Mouse (Mus musculus) hindbrain, embryonic 16.5 days (tissue): ENCODE measurements around the gene Adh7. TPM values are rescaled to one million over a fixed set of nuclear protein-coding genes. Genes with fewer than 3 reads are reported as not detected.

Source experiments
- ATAC-seq: fragments of 200-750 bp; cut with Nextera tagmentation; 2 replicates; pipeline ENCODE4 v1.8.0; 2017; ENCODE audit warnings: moderate TSS enrichment, moderate library complexity
- H3K27ac ChIP-seq: fragments of 300-500 bp; sonication (generic); 2 replicates; pipeline ENCODE4 v1.5.1; 2014; ENCODE audit warnings: low read depth, mild to moderate bottlenecking, control low read depth, low read length, moderate library complexity
- H3K27me3 ChIP-seq: fragments of 300-500 bp; sonication (generic); replicated peaks from 2 replicates; pipeline ENCODE4 v1.6.1; 2014; ENCODE audit warnings: low read length; ENCODE audit not compliant: control insufficient read depth, insufficient read depth
- H3K36me3 ChIP-seq: fragments of 300-500 bp; sonication (generic); 2 replicates; pipeline ENCODE4 v1.6.1; 2014; ENCODE audit warnings: mild to moderate bottlenecking, low read length, moderate library complexity, mixed read lengths; ENCODE audit not compliant: control insufficient read depth, insufficient read depth
- H3K4me1 ChIP-seq: fragments of 300-500 bp; sonication (generic); 2 replicates; pipeline ENCODE4 v1.6.1; 2014; ENCODE audit warnings: low read depth, low read length; ENCODE audit not compliant: control insufficient read depth, insufficient read depth
- H3K4me2 ChIP-seq: fragments of 300-500 bp; sonication (generic); 2 replicates; pipeline ENCODE4 v1.6.1; 2014; ENCODE audit warnings: mild to moderate bottlenecking, low read length, control low read depth, moderate library complexity
- H3K4me3 ChIP-seq: fragments of 300-500 bp; sonication (generic); 2 replicates; pipeline ENCODE4 v1.5.1; 2014; ENCODE audit warnings: mild to moderate bottlenecking, low read length, control low read depth, moderate library complexity
- H3K9ac ChIP-seq: fragments of 300-500 bp; sonication (generic); 2 replicates; pipeline ENCODE4 v1.6.1; 2014; ENCODE audit warnings: low read depth, mild to moderate bottlenecking, control low read depth, low read length, moderate library complexity
- H3K9me3 ChIP-seq: fragments of 300-500 bp; sonication (generic); 2 replicates; pipeline ENCODE4 v1.6.1; 2014; ENCODE audit warnings: mild to moderate bottlenecking, low read length, moderate library complexity; ENCODE audit not compliant: control insufficient read depth
- WGBS: fragments of 180-500 bp; shearing (Covaris S2); extraction: QIAGEN DNeasy Blood & Tissue Kit; methylation state at CpG from one replicate; pipeline ENCODE4 v1.1.7; 2014; 5-methylcytosine and 5-hydroxymethylcytosine counted together
- polyA plus RNA-seq: library from polyadenylated mRNA; unstranded; fragments of >200 nt; fragmentation: Nextera tagmentation; extraction: Ambion mirVana; gene quantifications from 2 replicates; pipeline ENCODE4 v1.2.1, GENCODE M21; 2015

Gene Adh7
- polyA plus RNA-seq, 1 experiment from 2014 or later = 0.96 TPM

GRCm38 (mm10) chr3:138221116-138221515, 3.6 kb downstream of the Adh7 start:
- Histone ChIP-seq H3K4me3 (no peak overlapping the region), H3K36me3 (no peaks in the 10 kb centered on the region), H3K27me3 (no peaks in the 10 kb centered on the region), H3K4me2 (no peak overlapping the region), H3K9me3 (no peaks in the 10 kb centered on the region), H3K9ac (no peak overlapping the region), H3K27ac (no peak overlapping the region), H3K4me1 (no peaks in the 10 kb centered on the region)
- 65% methylated on average over 11 of the region's 11 CpGs for whole genome bisulfite sequencing
- no peak for ATAC-seq

DNA sequence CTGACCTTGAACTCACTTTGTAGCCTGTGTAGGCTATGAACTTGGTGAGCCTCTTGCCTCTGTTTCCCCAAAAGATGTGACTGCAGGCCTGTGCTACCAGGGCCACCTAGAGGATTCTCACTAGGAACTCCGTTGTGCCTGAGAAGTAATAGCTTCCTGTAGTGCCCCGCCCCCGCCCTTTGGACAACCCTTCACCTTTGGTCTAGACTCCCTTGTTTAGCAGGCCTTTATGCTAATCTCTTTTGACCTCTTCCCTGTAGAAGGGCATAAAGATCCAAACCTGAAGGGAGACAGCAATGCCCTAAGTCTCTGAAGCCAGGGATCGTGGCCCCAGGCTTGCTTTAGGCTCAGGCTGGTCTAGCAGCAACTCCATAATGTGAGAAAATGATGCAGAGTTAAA, 5.0 kb downstream of the Adh7 start:
- 75% methylated on average over 4 of the region's 4 CpGs for WGBS
- no peaks in the 10 kb centered on the region for H3K4me1 ChIP-seq
- no peak for ATAC-seq
- no peak overlapping the region for H3K9ac ChIP-seq
- H3K36me3 ChIP-seq = no peaks in the 10 kb centered on the region
- H3K4me2 ChIP-seq = no peak overlapping the region
- no peaks in the 10 kb centered on the region for H3K9me3 ChIP-seq
- H3K4me3 ChIP-seq = no peak overlapping the region
- no peak overlapping the region for H3K27ac ChIP-seq
- no peaks in the 10 kb centered on the region for H3K27me3 ChIP-seq

DNA sequence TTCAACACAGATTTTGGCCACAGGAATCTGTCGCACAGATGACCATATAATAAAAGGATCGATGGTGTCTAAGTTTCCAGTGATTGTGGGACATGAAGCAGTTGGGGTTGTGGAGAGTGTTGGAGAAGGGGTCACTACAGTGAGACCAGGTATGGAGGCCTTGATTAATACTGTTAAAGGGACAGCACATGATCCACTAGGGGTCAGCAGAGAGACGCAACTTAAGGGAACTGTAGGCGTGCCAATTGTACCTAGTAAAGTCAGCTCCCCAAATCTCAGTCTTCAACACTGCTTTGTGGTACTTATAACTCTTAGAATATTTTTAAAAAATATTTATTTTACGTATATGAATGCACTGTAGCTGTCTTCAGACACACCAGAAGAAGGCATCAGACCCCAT, 5.4 kb downstream of the Adh7 start:
- Histone ChIP-seq H3K9me3 (no peaks in the 10 kb centered on the region), H3K27ac (no peak overlapping the region), H3K4me2 (no peak overlapping the region), H3K4me1 (no peaks in the 10 kb centered on the region), H3K36me3 (no peaks in the 10 kb centered on the region), H3K4me3 (no peak overlapping the region), H3K27me3 (no peaks in the 10 kb centered on the region), H3K9ac (no peak overlapping the region)
- 63% methylated on average over 5 of the region's 5 CpGs for WGBS
- peak; percentile 67; the same call in 1 of the 2 replicates for ATAC-seq

GRCm38 (mm10) chr3:138224363-138224954, 6.9 kb downstream of the Adh7 start:
- no peaks in the 10 kb centered on the region for H3K4me1 ChIP-seq
- 81% methylated on average over 13 of the region's 13 CpGs for WGBS

DNA sequence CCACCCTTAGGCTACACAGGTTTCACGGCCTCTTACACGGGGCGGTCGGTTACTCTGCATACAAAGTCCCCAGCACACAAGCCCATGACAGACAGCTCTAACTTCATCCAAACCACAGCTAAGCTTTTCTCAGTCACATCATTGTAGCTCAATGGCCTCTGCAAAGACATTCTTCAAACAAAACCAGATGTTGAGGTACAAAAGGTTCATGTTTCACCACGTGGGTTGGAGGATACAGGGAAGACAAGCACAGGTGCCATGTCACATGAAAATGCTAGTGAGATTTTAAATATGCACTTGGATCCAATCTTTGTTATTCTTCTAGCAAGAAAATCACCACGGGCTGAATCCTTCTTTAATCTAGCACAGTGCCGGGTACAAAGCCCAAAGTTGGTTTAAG, 7.8 kb downstream of the Adh7 start:
- Histone ChIP-seq H3K27ac (no peak overlapping the region), H3K9ac (no peak overlapping the region), H3K36me3 (no peaks in the 10 kb centered on the region), H3K4me3 (no peak overlapping the region), H3K4me2 (no peak overlapping the region), H3K27me3 (no peaks in the 10 kb centered on the region), H3K4me1 (no peaks in the 10 kb centered on the region), H3K9me3 (no peaks in the 10 kb centered on the region)
- WGBS = 67% methylated on average over 6 of the region's 7 CpGs
- no peak for ATAC-seq

More at GRCm38 (mm10) chr3:138224363-138224954, 6.9 kb downstream of the Adh7 start:
- no peak for ATAC-seq
- H3K27ac ChIP-seq = no peak overlapping the region
- no peaks in the 10 kb centered on the region for H3K36me3 ChIP-seq
- H3K27me3 ChIP-seq = no peaks in the 10 kb centered on the region
- H3K9me3 ChIP-seq = no peaks in the 10 kb centered on the region
- no peak overlapping the region for H3K4me3 ChIP-seq
- no peak overlapping the region for H3K9ac ChIP-seq
- no peak overlapping the region for H3K4me2 ChIP-seq

DNA sequence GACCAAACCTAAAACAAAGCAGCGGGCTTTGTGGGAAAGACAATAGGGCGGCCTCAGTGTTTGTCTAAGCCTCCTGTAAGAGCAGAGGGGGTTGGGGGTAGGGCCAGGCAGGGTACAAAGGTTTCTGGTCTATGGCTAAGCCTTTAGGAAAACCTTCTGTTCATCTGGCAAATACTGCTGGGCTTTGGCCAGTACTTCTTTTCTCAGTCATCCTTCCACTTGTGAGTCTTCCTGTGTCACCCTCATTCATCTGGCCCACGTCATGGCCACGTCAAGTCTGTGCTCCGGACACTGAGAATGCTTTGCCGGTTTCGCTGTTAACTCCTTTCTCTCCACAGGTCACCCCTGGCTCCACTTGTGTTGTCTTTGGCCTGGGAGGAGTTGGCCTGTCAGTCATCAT, 8.3 kb downstream of the Adh7 start:
- Histone ChIP-seq H3K9me3 (no peaks in the 10 kb centered on the region), H3K9ac (no peak overlapping the region), H3K27me3 (no peaks in the 10 kb centered on the region), H3K36me3 (no peaks in the 10 kb centered on the region), H3K4me1 (no peaks in the 10 kb centered on the region), H3K4me3 (no peak overlapping the region), H3K4me2 (no peak overlapping the region), H3K27ac (no peak overlapping the region)
- WGBS = 29% methylated on average over 7 of the region's 7 CpGs
- ATAC-seq = no peak

DNA sequence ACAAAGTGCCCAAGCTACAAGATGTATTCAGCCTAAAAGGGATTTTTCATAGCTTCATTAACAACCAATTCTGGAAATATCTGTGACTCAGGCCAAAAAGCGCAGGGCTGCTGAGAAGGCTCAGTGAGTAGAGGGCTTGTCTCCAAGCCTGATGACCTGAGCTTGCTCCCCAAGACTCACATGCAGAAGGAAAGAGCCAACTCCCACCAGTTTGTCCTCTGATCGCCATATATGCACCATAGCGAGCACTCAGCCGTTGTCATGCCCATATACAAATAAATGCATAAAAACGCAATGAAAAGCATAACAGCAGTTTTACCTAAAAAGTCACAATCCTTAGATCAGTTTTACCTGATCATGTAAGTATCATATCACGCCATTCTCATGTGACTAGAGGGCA, 8.9 kb downstream of the Adh7 start:
- H3K9ac ChIP-seq = no peak overlapping the region
- WGBS = 97% methylated on average over 6 of the region's 6 CpGs
- H3K9me3 ChIP-seq = no peaks in the 10 kb centered on the region
- no peak overlapping the region for H3K27ac ChIP-seq
- no peaks in the 10 kb centered on the region for H3K27me3 ChIP-seq
- ATAC-seq = no peak
- no peaks in the 10 kb centered on the region for H3K36me3 ChIP-seq
- no peaks in the 10 kb centered on the region for H3K4me1 ChIP-seq
- H3K4me3 ChIP-seq = no peak overlapping the region
- H3K4me2 ChIP-seq = no peak overlapping the region

DNA sequence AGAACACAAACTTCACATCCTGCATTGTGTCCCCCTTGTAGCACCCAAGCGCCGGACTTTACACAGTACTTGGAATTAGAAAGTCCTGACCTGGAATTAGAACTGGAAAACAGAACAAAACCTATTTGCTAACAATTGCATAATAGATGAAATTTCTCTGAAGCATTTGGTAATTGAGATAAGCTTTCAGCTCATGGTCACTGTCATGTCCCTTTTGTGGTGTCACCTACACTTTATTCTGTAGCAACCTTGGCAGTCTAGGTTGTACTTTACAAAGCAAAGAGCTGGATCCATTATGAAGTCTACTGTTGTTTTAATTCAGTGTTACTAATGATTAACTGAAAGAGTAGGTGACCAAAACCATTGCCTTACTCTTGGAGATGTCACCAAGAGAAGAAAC, 9.5 kb downstream of the Adh7 start:
- no peak for ATAC-seq
- Histone ChIP-seq H3K9ac (no peak overlapping the region), H3K4me1 (no peaks in the 10 kb centered on the region), H3K27ac (no peak overlapping the region), H3K27me3 (no peaks in the 10 kb centered on the region), H3K4me2 (no peak overlapping the region), H3K9me3 (no peaks in the 10 kb centered on the region), H3K4me3 (no peak overlapping the region), H3K36me3 (no peaks in the 10 kb centered on the region)
- 94% methylated on average over 2 of the region's 2 CpGs for WGBS

GRCm38 (mm10) chr3:138227782-138228181, 10.2 kb downstream of the Adh7 start:
- Histone ChIP-seq H3K27ac (no peak overlapping the region), H3K4me1 (no peaks in the 10 kb centered on the region), H3K9ac (no peak overlapping the region), H3K4me3 (no peak overlapping the region), H3K9me3 (no peaks in the 10 kb centered on the region), H3K36me3 (no peaks in the 10 kb centered on the region), H3K4me2 (no peak overlapping the region), H3K27me3 (no peaks in the 10 kb centered on the region)
- WGBS = 96% methylated on average over 8 of the region's 8 CpGs
- ATAC-seq = no peak

GRCm38 (mm10) chr3:138229448-138229847, 11.9 kb downstream of the Adh7 start:
- ATAC-seq = no peak
- Histone ChIP-seq H3K36me3 (no peaks in the 10 kb centered on the region), H3K4me3 (no peak overlapping the region), H3K9me3 (no peaks in the 10 kb centered on the region), H3K4me1 (no peaks in the 10 kb centered on the region), H3K27ac (no peak overlapping the region), H3K27me3 (no peaks in the 10 kb centered on the region), H3K9ac (no peak overlapping the region), H3K4me2 (no peak overlapping the region)
- 96% methylated on average over 1 of the region's 1 CpGs for WGBS
